Mouse (Mus musculus) frontal cortex, adult (tissue): Measurements from ENCODE around the gene Ucn2.
A peak's percentile ranks its signal among the peaks of the same experiment; 100 is the strongest.

Experiments used
- ATAC-seq: cut with Nextera tagmentation; 2 replicates; pipeline ENCODE4 v1.9.2; 2017; ENCODE audit warnings: mild to moderate bottlenecking, moderate library complexity, mixed read lengths; ENCODE audit not compliant: low TSS enrichment

Ucn2 gene

DNA sequence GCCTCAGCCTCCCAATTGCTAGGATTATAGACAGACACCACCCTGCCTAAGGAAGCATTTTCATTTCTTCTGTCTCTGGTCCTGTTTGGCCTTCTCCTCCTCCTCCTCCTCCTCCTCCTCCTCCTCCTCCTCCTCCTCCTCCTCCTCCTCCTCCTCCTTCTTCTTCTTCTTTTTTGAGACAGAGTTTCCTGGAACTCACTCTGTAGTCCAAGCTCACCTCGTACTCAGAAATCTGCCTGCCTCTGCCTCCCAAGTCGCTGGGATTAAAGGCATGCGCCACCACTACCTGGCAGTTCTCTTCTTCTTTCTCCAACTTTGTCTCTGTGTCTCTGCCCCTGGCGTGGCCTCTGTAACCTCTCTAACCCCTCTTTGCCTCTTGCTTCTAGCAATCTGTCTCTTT is at the start of gene Ucn2:
Gene Ucn2, plus strand, starts transcription at position 301 of the 400 bp plus-strand sequence.
- ATAC-seq = no peak

DNA sequence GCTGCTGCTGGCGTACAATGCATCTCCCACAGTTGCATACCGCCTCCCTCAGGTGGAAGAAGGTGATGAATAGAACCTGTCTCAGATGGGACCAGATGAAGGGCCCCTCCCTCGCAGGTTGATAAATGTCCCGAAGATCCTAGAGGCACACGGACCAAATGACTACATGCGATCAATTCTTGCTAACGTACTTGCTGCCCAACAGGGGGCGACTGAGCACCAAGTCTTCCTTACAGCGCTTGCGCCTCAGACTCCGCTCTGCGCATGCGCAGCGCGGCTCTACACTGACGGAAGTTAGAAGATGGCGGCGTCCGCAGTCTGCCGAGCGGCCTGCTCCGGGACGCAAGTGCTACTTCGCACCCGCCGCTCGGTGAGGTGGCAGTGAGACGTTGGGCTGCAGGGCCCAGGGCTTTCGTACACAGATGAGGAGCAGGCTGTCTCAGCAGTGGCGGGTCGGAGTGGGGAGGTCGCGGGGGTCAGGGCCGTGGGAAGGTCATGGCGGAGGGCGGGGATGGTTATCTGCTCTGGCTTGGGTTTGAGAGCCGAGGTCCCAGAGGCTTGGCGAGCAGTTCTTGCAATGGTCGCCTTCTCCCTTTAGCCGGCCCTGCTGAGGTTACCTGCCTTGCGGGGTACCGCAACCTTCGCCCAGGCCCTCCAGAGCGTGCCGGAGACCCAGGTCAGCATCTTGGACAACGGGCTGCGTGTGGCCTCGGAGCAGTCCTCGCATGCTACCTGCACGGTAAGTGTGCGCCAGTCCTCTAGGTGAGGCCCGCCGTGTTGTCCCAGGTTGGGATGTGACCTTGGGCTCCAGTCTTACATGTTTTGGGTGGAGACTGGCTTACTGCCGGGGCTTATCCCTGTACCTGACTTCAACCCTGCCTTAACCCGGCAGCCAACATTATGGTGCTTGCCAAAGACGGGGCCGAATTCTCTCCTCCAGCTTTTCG is 49.1 kb upstream of the Ucn2 start, which contains the start of gene Uqcrc1:
Gene Uqcrc1, plus strand, starts transcription at position 216 of the 947 bp plus-strand sequence.
- ATAC-seq = peak; percentile 94

DNA sequence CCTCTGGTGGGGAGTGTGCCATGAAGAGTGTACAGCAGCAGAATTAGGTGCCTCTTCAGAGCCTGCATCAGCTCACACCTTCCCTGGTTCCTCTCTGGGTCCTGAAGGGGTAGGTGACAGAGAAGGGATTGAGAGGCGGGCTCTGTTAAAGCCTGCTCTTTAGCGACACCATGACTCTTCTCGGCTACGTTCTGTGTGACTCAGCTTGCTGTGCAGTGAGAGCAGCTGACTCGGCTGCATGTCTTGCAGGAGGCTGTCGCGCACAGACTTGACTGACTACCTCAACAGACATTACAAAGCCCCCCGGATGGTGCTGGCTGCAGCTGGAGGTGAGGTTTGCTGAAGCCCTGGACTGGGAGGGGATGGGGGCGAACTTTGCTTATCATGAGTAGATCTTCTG is 40.7 kb upstream of the Ucn2 start:
- peak; percentile 75 for ATAC-seq

DNA sequence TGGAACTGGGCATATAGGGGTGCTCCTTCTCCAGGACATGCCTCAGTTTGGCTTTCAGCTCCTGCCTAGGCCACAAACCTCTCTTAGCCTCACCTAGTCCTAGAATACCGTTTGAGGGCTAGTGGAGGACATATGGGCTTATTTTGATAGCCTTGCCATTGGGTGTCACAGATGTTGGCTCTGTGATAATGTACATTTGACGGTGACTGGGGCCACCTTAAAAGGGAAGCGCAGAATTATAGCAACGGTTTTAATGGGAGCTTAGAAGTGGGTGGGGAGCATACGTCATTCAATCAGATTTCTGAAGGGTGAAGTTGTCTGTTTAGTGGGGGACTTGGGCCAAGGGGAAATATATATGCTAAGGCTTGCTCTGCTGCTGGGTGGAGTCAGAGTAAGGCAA is 40.2 kb upstream of the Ucn2 start:
- no peak for ATAC-seq

DNA sequence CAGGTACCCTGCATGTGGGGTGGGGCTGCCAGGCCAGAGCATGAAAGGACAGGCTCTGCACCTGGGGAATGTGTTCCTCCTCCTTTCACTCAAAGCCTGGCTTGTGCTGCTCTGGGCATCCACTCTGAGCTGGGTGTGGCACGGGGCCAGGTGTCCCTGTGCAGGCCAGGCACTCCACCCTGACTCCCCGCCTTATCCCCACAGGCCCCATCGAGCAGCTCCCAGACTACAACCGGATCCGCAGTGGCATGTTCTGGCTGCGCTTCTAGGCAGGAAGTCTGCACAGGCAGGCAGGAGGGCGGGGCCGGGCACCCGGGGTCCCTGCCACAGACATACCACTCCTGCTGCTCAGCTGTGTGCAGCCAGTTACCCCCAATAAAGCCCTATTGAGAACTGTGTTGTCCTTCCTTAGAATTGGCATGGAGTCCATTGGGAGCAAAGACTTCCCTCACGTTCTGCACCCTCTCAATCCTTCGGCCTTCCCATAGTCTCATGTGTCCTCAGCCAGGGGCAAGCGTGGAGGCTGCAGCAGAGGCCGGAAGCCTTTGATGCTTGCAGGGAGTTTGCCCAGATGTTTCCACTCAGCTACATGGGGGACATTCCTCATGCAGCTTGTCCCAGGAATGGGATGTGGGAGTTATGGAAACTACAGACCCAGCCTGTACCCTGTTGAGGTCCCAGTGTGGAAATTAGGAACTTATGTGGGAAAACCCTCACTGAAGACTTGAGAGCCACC is 36.4 kb upstream of the Ucn2 start:
- no peak for ATAC-seq

DNA sequence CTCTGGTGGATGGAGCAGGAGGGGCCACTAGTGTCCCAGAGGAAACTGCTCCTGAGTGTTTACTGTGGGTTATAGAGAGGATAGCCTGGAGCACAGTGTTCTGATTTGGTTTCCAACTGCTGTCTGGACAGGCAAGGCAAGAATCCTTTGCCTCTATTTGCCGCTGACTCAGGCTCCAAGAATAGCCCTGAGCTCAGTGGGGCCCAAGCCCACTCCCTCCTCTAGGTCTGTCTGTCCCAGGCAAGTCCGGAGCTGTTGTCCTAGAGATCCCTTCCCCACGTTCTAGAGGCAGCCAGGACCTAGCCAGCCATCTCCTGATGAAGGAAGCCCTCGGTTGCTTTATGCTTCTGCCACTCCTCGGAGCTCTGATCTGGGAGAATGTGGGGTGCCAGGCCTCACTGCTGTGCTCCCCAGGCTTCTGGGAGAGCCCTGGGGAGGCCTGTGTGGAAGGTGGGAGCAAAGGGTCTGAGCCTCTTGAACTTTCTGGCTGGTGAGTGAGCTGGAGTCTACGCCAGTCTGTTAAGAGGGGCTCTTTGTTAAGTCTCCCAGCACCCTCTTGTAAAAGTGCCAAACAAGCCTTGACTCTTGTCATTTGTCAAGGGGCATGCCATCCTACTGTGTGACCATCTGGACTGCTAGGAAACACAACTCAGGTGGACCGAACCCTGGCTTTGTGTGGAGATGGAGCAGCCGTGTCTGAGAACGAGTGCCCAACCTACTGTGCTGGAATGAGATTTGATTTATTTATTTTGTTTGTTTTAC is 35.7 kb upstream of the Ucn2 start:
- no peak for ATAC-seq

GRCm38 (mm10) chr9:108953081-108953636 is 32.7 kb upstream of the Ucn2 start, which contains the start of gene Col7a1:
Col7a1 (plus strand) TSS chr9:108953586.
- no peak for ATAC-seq

DNA sequence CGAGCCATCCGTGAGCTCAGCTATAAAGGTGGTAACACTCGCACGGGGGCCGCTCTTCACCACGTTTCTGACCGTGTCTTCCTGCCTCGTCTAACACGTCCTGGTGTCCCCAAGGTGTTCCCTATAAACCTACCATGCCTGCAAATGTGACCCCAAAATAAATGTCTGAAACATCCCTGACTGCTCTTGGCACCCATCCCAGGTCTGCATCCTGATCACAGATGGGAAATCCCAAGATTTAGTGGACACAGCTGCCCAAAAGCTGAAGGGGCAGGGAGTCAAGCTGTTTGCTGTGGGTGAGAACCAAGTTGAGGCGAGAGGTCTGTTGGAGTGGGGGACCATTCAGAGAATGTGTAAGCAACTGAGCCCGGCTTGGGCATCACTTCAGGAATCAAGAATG is 30.6 kb upstream of the Ucn2 start:
- ATAC-seq = no peak

GRCm38 (mm10) chr9:108955846-108956245 is 30.0 kb upstream of the Ucn2 start:
- ATAC-seq = no peak

DNA sequence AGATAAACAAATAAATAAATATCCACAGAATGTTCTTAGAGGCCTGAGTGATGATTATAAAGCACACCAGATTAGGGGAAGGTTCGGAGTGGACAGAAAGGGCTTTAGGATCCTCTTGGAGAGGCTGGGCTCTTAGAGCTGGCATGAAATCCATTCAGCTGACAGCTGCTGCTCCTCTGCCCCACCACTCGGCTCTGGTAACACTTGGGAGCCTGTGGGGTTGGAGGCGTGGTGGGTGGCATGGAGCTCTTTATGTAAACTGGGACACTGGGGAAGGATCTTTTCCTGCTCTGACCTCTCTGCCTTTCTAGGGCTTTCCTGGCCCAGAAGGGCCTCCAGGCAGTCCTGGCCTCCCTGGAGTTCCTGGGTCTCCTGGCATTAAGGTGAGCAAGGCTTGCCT is 22.2 kb upstream of the Ucn2 start:
- no peak for ATAC-seq

DNA sequence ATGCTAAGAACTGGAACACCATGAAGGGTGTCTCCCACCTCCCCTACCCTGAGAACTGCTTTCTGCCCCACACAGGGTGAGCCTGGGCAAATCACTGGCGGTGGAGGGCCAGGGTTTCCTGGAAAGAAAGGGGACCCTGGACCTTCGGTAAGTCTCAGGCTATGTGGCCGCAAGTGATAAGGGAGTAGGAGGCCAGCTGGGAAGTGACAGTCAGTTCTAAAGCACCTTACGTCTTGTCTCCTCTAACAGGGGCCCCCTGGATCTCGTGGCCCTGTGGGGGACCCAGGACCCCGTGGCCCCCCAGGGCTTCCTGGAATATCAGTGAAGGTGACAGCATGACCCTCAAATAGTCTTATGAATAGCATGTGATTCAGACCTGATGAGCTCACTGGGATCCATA is 21.5 kb upstream of the Ucn2 start:
- no peak for ATAC-seq

DNA sequence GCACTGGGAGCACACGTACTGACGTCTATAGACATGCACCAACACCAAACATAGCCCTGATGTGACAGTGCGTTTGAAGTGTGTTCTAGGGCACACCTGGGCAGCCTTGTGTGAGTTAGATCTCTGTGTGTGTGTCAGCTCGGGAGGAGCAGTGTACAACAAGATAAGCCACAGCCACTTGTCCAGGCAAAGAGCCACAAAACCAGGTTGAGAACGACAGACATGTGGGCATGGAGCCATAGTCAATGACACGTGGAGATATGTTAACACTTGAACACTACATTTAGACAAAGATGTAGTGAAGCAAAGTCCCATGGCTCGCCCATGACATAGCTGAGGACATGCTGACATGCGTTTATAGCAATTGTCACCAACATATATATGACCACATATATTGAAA is 15.2 kb upstream of the Ucn2 start:
- ATAC-seq = no peak

- ATAC-seq = no peak
Measured at GRCm38 (mm10) chr9:108976483-108976882, 9.3 kb upstream of the Ucn2 start.

DNA sequence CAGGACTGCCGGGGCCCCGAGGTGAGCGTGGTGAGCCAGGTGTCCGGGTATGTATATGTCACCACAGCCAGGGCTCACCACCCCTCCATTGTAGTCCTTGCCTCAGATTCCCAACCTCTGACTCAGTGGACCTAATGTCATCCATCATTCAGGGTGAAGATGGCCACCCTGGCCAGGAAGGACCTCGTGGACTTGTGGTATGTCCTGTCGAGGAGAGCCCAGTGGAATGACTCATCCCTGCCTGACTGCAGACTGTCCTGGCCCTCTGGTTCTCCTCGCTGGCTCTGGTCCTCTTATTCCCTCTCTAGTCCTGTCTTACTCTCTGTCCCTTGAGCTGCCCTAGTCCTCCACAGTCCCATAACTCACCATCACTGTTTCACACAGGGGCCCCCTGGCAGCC is 7.8 kb upstream of the Ucn2 start:
- ATAC-seq = no peak

- ATAC-seq = no peak
Measured at GRCm38 (mm10) chr9:108982498-108982897, 3.3 kb upstream of the Ucn2 start.

- no peak for ATAC-seq
Measured at GRCm38 (mm10) chr9:108983209-108983608, 2.6 kb upstream of the Ucn2 start.

DNA sequence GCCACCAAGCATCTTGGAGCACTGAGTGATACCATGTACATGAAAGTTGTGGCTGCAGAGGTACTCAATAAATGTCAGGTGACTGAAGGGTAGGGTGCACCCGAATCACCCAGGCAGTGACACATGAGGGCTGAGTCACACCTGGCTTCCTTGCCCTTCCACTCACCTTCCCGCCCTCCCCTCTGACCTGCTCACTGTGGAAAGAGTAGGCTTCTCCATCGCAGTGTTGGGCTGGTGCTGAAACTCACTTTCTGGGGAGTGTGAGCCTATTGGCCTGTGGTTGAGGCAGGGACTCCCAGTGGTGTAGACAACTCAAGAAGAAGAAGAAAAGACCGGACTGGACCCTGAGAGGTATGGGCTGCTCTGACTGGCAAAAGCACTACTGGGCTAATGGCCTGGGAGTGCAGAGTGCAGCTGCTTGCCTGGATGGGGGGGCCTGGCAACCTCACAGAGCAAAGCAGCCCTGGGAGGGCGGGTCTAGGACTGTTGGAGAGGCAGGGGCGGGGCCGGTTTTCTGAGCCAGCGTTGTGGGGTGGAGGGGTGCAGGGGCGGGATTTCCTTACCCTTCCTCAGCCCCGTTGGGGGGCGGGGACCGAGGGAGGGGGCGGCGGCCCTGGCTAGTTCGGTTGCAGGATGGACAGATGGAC is 2.0 kb downstream of the Ucn2 start:
- no peak for ATAC-seq

- ATAC-seq = peak; percentile 55
Measured at GRCm38 (mm10) chr9:108989802-108990461, 4.1 kb downstream of the Ucn2 start.

- ATAC-seq = no peak
Measured at GRCm38 (mm10) chr9:108990462-108990820, 4.6 kb downstream of the Ucn2 start.

GRCm38 (mm10) chr9:108991428-108992084 is 5.7 kb downstream of the Ucn2 start, which contains the start of gene Pfkfb4:
Pfkfb4 (plus strand) TSS chr9:108991778.
- peak; percentile 86 for ATAC-seq
